Mouse (Mus musculus) thymus, postnatal 4 days (tissue): ENCODE measurements around the gene Hist1h2bf.
A peak's percentile ranks its signal among the peaks of the same experiment; 100 is the strongest.
"Not testable (repeated sequence)": the region's sequence is repeated elsewhere in the genome, so short reads cannot be mapped to it uniquely, and the experiment has no call there.

Experiments used
- DNase-seq: peaks from one replicate; pipeline ENCODE4 v3.0.0; 2021

Gene Hist1h2bf

GRCm38 (mm10) chr13:23542225-23542980, 31.6 kb downstream of the Hist1h2bf start:
- DNase-seq: not testable (repeated sequence)

- DNase-seq: no peak
Observed at GRCm38 (mm10) chr13:23541497-23541896, 32.5 kb downstream of the Hist1h2bf start.

- DNase-seq: not testable (repeated sequence)
Observed at GRCm38 (mm10) chr13:23539821-23540220, 34.2 kb downstream of the Hist1h2bf start.

GRCm38 (mm10) chr13:23538249-23538648, 35.7 kb downstream of the Hist1h2bf start:
- no peak for DNase-seq

- no peak for DNase-seq
Observed at GRCm38 (mm10) chr13:23537006-23537710, 36.8 kb downstream of the Hist1h2bf start.

GRCm38 (mm10) chr13:23536076-23536822, 37.7 kb downstream of the Hist1h2bf start:
- no peak for DNase-seq

GRCm38 (mm10) chr13:23535137-23536075, 38.6 kb downstream of the Hist1h2bf start, which contains the start of gene Hist1h3g:
Gene Hist1h3g (plus strand): TSS chr13:23535422.
- DNase-seq: peak; percentile 90

- DNase-seq: no peak
Observed at GRCm38 (mm10) chr13:23534368-23535131, 39.4 kb downstream of the Hist1h2bf start.

GRCm38 (mm10) chr13:23533560-23534367, 40.2 kb downstream of the Hist1h2bf start, which contains the start of gene Hist1h2af:
Gene Hist1h2af (plus strand): TSS chr13:23533906.
- DNase-seq: peak; percentile 72

GRCm38 (mm10) chr13:23532262-23533075, 41.5 kb downstream of the Hist1h2bf start:
- DNase-seq: peak; percentile 45

- DNase-seq: peak; percentile 95
Observed at GRCm38 (mm10) chr13:23530901-23531875, 42.8 kb downstream of the Hist1h2bf start, which contains the start of gene Hist1h4h. Gene Hist1h4h (plus strand): TSS chr13:23531050.

GRCm38 (mm10) chr13:23530181-23530900, 43.7 kb downstream of the Hist1h2bf start:
- DNase-seq: peak; percentile 73

- DNase-seq: no peak
Observed at GRCm38 (mm10) chr13:23529480-23530165, 44.4 kb downstream of the Hist1h2bf start.

GRCm38 (mm10) chr13:23529005-23529404, 45.0 kb downstream of the Hist1h2bf start:
- DNase-seq: no peak

- peak; percentile 87 for DNase-seq
Observed at GRCm38 (mm10) chr13:23526312-23526711, 47.7 kb downstream of the Hist1h2bf start.

- peak; percentile 42 for DNase-seq
Observed at GRCm38 (mm10) chr13:23525901-23526300, 48.1 kb downstream of the Hist1h2bf start.

GRCm38 (mm10) chr13:23524654-23525053, 49.3 kb downstream of the Hist1h2bf start:
- peak; percentile 89 for DNase-seq
